Mouse (Mus musculus) kidney, embryonic 15.5 days (tissue): ENCODE measurements at regions not wholly inside any gene's neighbourhood (a gene's known extent, or its start where the extent isn't known, plus 50 kb on each side); places are given as distances from the start of the nearest gene placed in this dataset.

ENCODE experiments used
- ATAC-seq: fragments of 200-750 bp; cut with Nextera tagmentation; replicated peaks from 2 replicates; pipeline ENCODE4 v1.8.0; 2017; ENCODE audit warnings: moderate TSS enrichment; ENCODE audit not compliant: low FRiP score
- H3K27ac ChIP-seq: fragments of 300-500 bp; sonication (generic); 2 replicates; pipeline ENCODE4 v1.5.1; 2015; ENCODE audit warnings: mild to moderate bottlenecking, inconsistent platforms
- H3K27me3 ChIP-seq: fragments of 300-500 bp; sonication (generic); 2 replicates; pipeline ENCODE4 v1.6.1; 2015; ENCODE audit warnings: inconsistent platforms
- H3K36me3 ChIP-seq: fragments of 300-500 bp; sonication (generic); 2 replicates; pipeline ENCODE4 v1.6.1; 2015; ENCODE audit warnings: inconsistent platforms
- H3K4me1 ChIP-seq: fragments of 300-500 bp; sonication (generic); 2 replicates; pipeline ENCODE4 v1.6.1; 2015; ENCODE audit warnings: inconsistent platforms
- H3K4me2 ChIP-seq: fragments of 300-500 bp; sonication (generic); 2 replicates; pipeline ENCODE4 v1.6.1; 2015; ENCODE audit warnings: moderate library complexity, mild to moderate bottlenecking, inconsistent platforms
- H3K4me3 ChIP-seq: fragments of 300-500 bp; sonication (generic); replicated peaks from 2 replicates; pipeline ENCODE4 v1.5.1; 2015; ENCODE audit warnings: mild to moderate bottlenecking, inconsistent platforms
- H3K9ac ChIP-seq: fragments of 300-500 bp; sonication (generic); 2 replicates; pipeline ENCODE4 v1.6.1; 2015; ENCODE audit warnings: mild to moderate bottlenecking, inconsistent platforms
- H3K9me3 ChIP-seq: fragments of 300-500 bp; sonication (generic); replicated peaks from 2 replicates; pipeline ENCODE4 v1.6.1; 2016; ENCODE audit warnings: inconsistent platforms
- WGBS: fragments of 180-500 bp; shearing (Covaris S2); methylation state at CpG from one replicate; pipeline ENCODE4 v1.1.7; 2015; ENCODE audit warnings: mixed read lengths; 5-methylcytosine and 5-hydroxymethylcytosine counted together

GRCm38 (mm10) chr7:83238091-83238490, 346.6 kb upstream of the Tmc3 start:
- Histone ChIP-seq H3K9me3 (no peaks in the 10 kb centered on the region), H3K4me2 (no peak overlapping the region), H3K36me3 (no peaks in the 10 kb centered on the region), H3K4me3 (no peak overlapping the region), H3K4me1 (no peaks in the 10 kb centered on the region), H3K9ac (no peak overlapping the region), H3K27me3 (no peaks in the 10 kb centered on the region), H3K27ac (no peak overlapping the region)
- ATAC-seq, result no peak

- Histone ChIP-seq H3K4me1 (no peaks in the 10 kb centered on the region), H3K36me3 (no peaks in the 10 kb centered on the region), H3K4me3 (no peak overlapping the region), H3K27me3 (no peaks in the 10 kb centered on the region), H3K27ac (no peak overlapping the region), H3K9me3 (no peaks in the 10 kb centered on the region), H3K9ac (no peak overlapping the region), H3K4me2 (no peak overlapping the region)
- 0 out of 2 replicates have a peak, but pooled peaks have one; percentile 43 for ATAC-seq
- 61% methylated on average over 3 of the region's 3 CpGs for WGBS
Measured at GRCm38 (mm10) chr7:83242233-83242632, 342.5 kb upstream of the Tmc3 start.

GRCm38 (mm10) chr7:83245867-83246266, 338.9 kb upstream of the Tmc3 start:
- Histone ChIP-seq H3K27me3 (no peaks in the 10 kb centered on the region), H3K9ac (no peak overlapping the region), H3K4me2 (no peak overlapping the region), H3K36me3 (no peaks in the 10 kb centered on the region), H3K4me1 (no peaks in the 10 kb centered on the region), H3K4me3 (no peak overlapping the region), H3K9me3 (no peaks in the 10 kb centered on the region), H3K27ac (no peak overlapping the region)
- 87% methylated on average over 2 of the region's 2 CpGs for WGBS
- no peak for ATAC-seq

GRCm38 (mm10) chr7:83251995-83252563, 332.6 kb upstream of the Tmc3 start:
- H3K27ac ChIP-seq, result no peak overlapping the region
- 0 out of 2 replicates have a peak, but pooled peaks cover 4% of the 10 kb centered on the region for H3K4me1 ChIP-seq
- no peaks in the 10 kb centered on the region for H3K36me3 ChIP-seq
- H3K27me3 ChIP-seq, result no peaks in the 10 kb centered on the region
- no peak overlapping the region for H3K4me3 ChIP-seq
- H3K9ac ChIP-seq, result no peak overlapping the region
- WGBS, result 88% methylated on average over 8 of the region's 8 CpGs
- no peaks in the 10 kb centered on the region for H3K9me3 ChIP-seq
- no peak for ATAC-seq
- no peak overlapping the region for H3K4me2 ChIP-seq

GRCm38 (mm10) chr7:83253001-83253400, 331.7 kb upstream of the Tmc3 start:
- no peak for ATAC-seq
- no peak overlapping the region for H3K27ac ChIP-seq
- H3K36me3 ChIP-seq, result no peaks in the 10 kb centered on the region
- H3K4me3 ChIP-seq, result no peak overlapping the region
- H3K9ac ChIP-seq, result no peak overlapping the region
- no peaks in the 10 kb centered on the region for H3K27me3 ChIP-seq
- 65% methylated on average over 9 of the region's 9 CpGs for WGBS
- no peak overlapping the region for H3K4me2 ChIP-seq
- no peaks in the 10 kb centered on the region for H3K9me3 ChIP-seq
- 0 out of 2 replicates have a peak, but pooled peaks cover 4% of the 10 kb centered on the region for H3K4me1 ChIP-seq

GRCm38 (mm10) chr7:83253432-83253831, 331.3 kb upstream of the Tmc3 start:
- Histone ChIP-seq H3K27me3 (no peaks in the 10 kb centered on the region), H3K4me1 (0 out of 2 replicates have a peak, but pooled peaks cover 4% of the 10 kb centered on the region), H3K36me3 (no peaks in the 10 kb centered on the region), H3K4me3 (no peak overlapping the region), H3K9ac (no peak overlapping the region), H3K9me3 (no peaks in the 10 kb centered on the region), H3K4me2 (no peak overlapping the region), H3K27ac (no peak overlapping the region)
- no peak for ATAC-seq
- WGBS, result 88% methylated on average over 3 of the region's 3 CpGs

- no peak overlapping the region for H3K27ac ChIP-seq
- H3K4me3 ChIP-seq, result no peak overlapping the region
- H3K4me2 ChIP-seq, result no peak overlapping the region
- H3K27me3 ChIP-seq, result no peaks in the 10 kb centered on the region
- no peak overlapping the region for H3K9ac ChIP-seq
- H3K36me3 ChIP-seq, result no peaks in the 10 kb centered on the region
- H3K9me3 ChIP-seq, result no peaks in the 10 kb centered on the region
- H3K4me1 ChIP-seq, result 0 out of 2 replicates have a peak, but pooled peaks cover 4% of the 10 kb centered on the region
- WGBS, result 34% methylated on average over 4 of the region's 4 CpGs
- no peak for ATAC-seq
Measured at GRCm38 (mm10) chr7:83254411-83254810, 330.3 kb upstream of the Tmc3 start.

GRCm38 (mm10) chr7:83256236-83256784, 328.4 kb upstream of the Tmc3 start:
- Histone ChIP-seq H3K9me3 (no peaks in the 10 kb centered on the region), H3K27me3 (no peaks in the 10 kb centered on the region), H3K36me3 (no peaks in the 10 kb centered on the region), H3K4me3 (no peak overlapping the region), H3K4me2 (no peak overlapping the region), H3K9ac (no peak overlapping the region), H3K4me1 (0 out of 2 replicates have a peak, but pooled peaks cover 4% of the 10 kb centered on the region), H3K27ac (no peak overlapping the region)
- 70% methylated on average over 6 of the region's 6 CpGs for WGBS
- no peak for ATAC-seq

GRCm38 (mm10) chr7:83258363-83258916, 326.3 kb upstream of the Tmc3 start:
- Histone ChIP-seq H3K9me3 (no peaks in the 10 kb centered on the region), H3K4me3 (no peak overlapping the region), H3K9ac (no peak overlapping the region), H3K27me3 (no peaks in the 10 kb centered on the region), H3K4me1 (0 out of 2 replicates have a peak, but pooled peaks cover 4% of the 10 kb centered on the region), H3K27ac (no peak overlapping the region), H3K4me2 (no peak overlapping the region), H3K36me3 (no peaks in the 10 kb centered on the region)
- 34% methylated on average over 2 of the region's 2 CpGs for WGBS
- no peak for ATAC-seq

GRCm38 (mm10) chr7:83261489-83261888, 323.2 kb upstream of the Tmc3 start:
- Histone ChIP-seq H3K36me3 (no peaks in the 10 kb centered on the region), H3K4me1 (no peaks in the 10 kb centered on the region), H3K27ac (no peak overlapping the region), H3K9me3 (no peaks in the 10 kb centered on the region), H3K4me2 (no peak overlapping the region), H3K27me3 (no peaks in the 10 kb centered on the region), H3K9ac (no peak overlapping the region), H3K4me3 (no peak overlapping the region)
- no peak for ATAC-seq

GRCm38 (mm10) chr7:83289915-83290773, 294.6 kb upstream of the Tmc3 start:
- no peak for ATAC-seq
- H3K4me2 ChIP-seq, result no peak overlapping the region

GRCm38 (mm10) chr7:83307112-83307511, 277.6 kb upstream of the Tmc3 start:
- no peak overlapping the region for H3K4me2 ChIP-seq
- no peak overlapping the region for H3K27ac ChIP-seq
- no peak overlapping the region for H3K4me3 ChIP-seq
- 0 out of 2 replicates have a peak, but pooled peaks cover 2% of the 10 kb centered on the region for H3K4me1 ChIP-seq
- H3K36me3 ChIP-seq, result no peaks in the 10 kb centered on the region
- no peaks in the 10 kb centered on the region for H3K27me3 ChIP-seq
- no peak overlapping the region for H3K9ac ChIP-seq
- ATAC-seq, result no peak
- no peaks in the 10 kb centered on the region for H3K9me3 ChIP-seq
- 58% methylated on average over 1 of the region's 1 CpGs for WGBS

More at GRCm38 (mm10) chr7:83289915-83290773, 294.6 kb upstream of the Tmc3 start:
- Histone ChIP-seq H3K27me3 (no peaks in the 10 kb centered on the region), H3K36me3 (no peaks in the 10 kb centered on the region), H3K9ac (no peak overlapping the region), H3K4me1 (no peaks in the 10 kb centered on the region), H3K4me3 (no peak overlapping the region), H3K27ac (no peak overlapping the region), H3K9me3 (no peaks in the 10 kb centered on the region)
- 48% methylated on average over 5 of the region's 5 CpGs for WGBS
